Mouse (Mus musculus): ENCODE results near the gene Ascl2. TPM values are rescaled to one million over a fixed set of nuclear protein-coding genes. Genes with fewer than 3 reads are reported as not detected.

The Ascl2 gene
- polyA plus RNA-seq, 1 experiment from 2014 or later = 12.7 TPM

DNA sequence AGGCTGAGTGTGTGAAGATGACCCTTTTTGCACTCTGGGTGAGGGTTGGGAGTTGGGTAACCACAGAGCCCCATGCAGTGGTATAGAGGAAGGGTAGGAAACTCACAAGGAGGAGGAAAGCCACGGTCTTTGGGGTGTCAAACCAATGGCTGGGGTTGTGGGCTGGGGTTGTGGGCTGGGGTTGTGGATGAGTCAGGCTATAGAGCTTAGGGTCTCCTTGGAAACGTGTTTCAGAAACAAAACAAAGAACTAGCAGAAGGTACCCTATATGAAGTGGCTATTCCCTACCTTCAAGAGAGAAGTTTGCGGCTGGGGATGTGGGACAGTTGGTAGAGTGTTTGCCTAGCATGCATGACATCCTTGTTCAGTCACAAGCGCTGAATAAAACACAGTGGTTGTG, 40.9 kb upstream of the Ascl2 start:
- H3K4me2 ChIP-seq (ENCODE audit: low read depth, low read length) = no peak overlapping the region
- H3K36me3 ChIP-seq (ENCODE audit: control insufficient read depth, insufficient read depth, low read length) = no peaks in the 10 kb centered on the region
- H3K4me3 ChIP-seq (ENCODE audit: low read length) = no peak overlapping the region
- H3K27ac ChIP-seq (ENCODE audit: low read length) = peak overlapping the region; percentile 77
- no peak overlapping the region for H3K9ac ChIP-seq (ENCODE audit: low read depth, low read length)
- no peak for ATAC-seq
- H3K9me3 ChIP-seq (ENCODE audit: control insufficient read depth, low read length) = no peaks in the 10 kb centered on the region
- H3K4me1 ChIP-seq (ENCODE audit: control insufficient read depth, insufficient read depth, low read length) = peaks cover 61% of the 10 kb centered on the region
- 85% methylated on average over 4 of the region's 4 CpGs for WGBS
- H3K27me3 ChIP-seq (replicated peaks; ENCODE audit: control insufficient read depth, insufficient read depth, low read length) = no peaks in the 10 kb centered on the region; the same call in 1 of the 2 replicates

DNA sequence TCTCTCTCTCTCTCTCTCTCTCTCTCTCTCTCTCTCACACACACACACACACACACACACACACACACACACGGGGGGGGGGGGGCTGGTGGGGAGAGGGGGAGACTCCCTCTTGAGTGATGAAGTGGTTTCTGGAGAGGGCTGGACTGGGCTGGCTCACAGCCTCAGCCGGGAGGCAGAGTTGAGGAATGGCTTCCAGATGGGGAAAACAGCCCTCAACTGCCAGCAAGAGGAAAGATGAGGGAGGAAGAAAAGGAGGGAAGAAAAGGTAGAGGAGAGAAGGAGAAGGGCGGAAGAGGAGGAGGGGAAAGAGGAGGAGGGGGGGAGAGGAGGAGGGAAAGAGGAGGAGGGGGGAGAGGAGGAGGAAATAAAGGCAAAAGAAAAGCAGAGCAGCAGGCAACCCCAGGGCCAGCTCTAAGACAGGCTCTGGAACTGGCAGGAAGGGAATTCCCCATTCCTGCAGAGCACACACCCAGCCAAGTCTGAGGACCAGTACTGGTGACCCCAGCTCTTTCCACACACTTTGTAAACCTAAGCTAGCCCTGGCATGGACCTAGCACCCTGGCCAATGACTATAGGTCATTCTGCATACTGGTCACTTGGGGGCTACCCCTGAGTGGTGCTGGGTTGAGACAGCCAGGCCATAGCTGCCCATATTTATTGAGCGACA, 40.1 kb upstream of the Ascl2 start:
- Histone ChIP-seq H3K9me3 (ENCODE audit: control insufficient read depth, low read length) (no peaks in the 10 kb centered on the region), H3K4me1 (ENCODE audit: control insufficient read depth, insufficient read depth, low read length) (peaks cover 59% of the 10 kb centered on the region), H3K4me3 (ENCODE audit: low read length) (no peak overlapping the region), H3K27me3 (replicated peaks; ENCODE audit: control insufficient read depth, insufficient read depth, low read length) (no peaks in the 10 kb centered on the region; the same call in 1 of the 2 replicates), H3K4me2 (ENCODE audit: low read depth, low read length) (no peak overlapping the region), H3K9ac (ENCODE audit: low read depth, low read length) (no peak overlapping the region), H3K36me3 (ENCODE audit: control insufficient read depth, insufficient read depth, low read length) (no peaks in the 10 kb centered on the region), H3K27ac (ENCODE audit: low read length) (peak overlapping the region; percentile 77)
- 46% methylated on average over 3 of the region's 4 CpGs for WGBS
- peak; percentile 39 for ATAC-seq

DNA sequence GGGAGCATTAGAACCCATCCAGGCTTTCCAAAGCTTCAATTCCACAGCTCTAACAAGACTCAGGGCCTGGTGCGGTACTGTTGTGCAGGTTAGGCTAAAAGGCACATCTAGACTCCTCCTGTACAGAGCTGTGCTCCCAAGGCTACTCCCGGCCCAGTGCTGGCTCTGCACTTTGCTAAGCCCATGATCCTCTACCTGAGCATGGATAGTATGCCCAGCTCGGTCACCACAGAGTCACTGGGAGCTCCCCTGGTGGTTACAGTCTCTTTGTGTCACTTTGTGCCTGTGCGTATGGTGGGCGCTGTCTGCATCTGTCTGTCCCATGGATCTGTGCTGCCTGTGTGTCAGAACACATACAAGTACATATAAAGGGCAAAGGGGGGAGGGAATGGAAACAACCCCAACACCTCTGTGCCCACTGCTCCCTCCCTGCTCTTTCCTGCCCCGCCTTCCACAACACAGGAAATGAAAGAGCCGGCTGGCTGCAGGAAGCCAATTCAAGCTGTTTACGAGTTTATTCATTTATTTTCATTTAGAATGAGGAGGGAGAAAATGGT, 39.4 kb upstream of the Ascl2 start:
- Histone ChIP-seq H3K4me3 (ENCODE audit: low read length) (no peak overlapping the region), H3K36me3 (ENCODE audit: control insufficient read depth, insufficient read depth, low read length) (no peaks in the 10 kb centered on the region), H3K4me2 (ENCODE audit: low read depth, low read length) (peak overlapping the region; percentile 5), H3K9ac (ENCODE audit: low read depth, low read length) (peak overlapping the region; percentile 38), H3K4me1 (ENCODE audit: control insufficient read depth, insufficient read depth, low read length) (peaks cover 52% of the 10 kb centered on the region), H3K9me3 (ENCODE audit: control insufficient read depth, low read length) (no peaks in the 10 kb centered on the region), H3K27ac (ENCODE audit: low read length) (peak overlapping the region; percentile 77), H3K27me3 (replicated peaks; ENCODE audit: control insufficient read depth, insufficient read depth, low read length) (no peaks in the 10 kb centered on the region; the same call in 1 of the 2 replicates)
- peak; percentile 36 for ATAC-seq
- WGBS = 47% methylated on average over 8 of the region's 8 CpGs

DNA sequence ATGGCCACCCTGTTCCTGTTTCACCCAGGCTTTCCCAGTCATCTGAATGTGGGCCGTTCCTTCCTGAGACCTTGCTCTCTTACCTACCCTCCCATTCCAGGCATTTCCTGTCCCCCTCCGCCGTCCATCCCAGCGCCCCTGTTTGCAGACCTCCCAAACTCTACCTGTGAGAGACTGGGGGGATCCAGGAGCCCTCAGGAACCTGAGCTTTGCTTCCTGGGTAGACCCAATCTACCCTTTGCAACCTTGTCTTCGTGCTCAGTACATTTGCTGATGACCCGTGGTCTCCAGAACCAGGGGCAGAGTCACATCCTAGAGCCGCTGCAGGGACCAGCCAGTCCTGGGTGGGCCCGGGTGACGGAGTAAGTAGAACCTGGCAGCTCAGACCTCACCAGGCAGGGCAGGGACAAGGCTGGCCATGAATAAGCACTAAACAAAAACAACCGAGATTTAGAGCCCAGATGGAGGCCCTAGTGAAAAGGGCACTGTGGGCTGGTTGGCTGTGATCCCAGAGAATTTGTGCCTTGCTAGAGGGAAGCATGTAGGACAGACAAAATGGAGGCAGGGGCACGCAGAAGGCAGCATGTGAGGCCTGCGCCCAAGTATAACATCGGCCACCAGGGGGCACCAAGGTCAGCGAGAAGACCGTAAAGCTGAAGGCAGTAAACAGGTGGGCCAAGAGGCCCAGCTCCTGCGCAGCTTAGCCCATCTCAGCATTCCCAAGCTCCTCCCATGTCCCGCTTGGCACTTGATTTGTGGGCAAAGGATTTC, 38.7 kb upstream of the Ascl2 start:
- ATAC-seq = peak; percentile 75

GRCm38 (mm10) chr7:143006756-143007598, 37.9 kb upstream of the Ascl2 start:
- H3K36me3 ChIP-seq (ENCODE audit: control insufficient read depth, insufficient read depth, low read length) = no peaks in the 10 kb centered on the region
- WGBS = 87% methylated on average over 8 of the region's 8 CpGs
- no peaks in the 10 kb centered on the region; the same call in 1 of the 2 replicates for H3K27me3 ChIP-seq (replicated peaks; ENCODE audit: control insufficient read depth, insufficient read depth, low read length)
- H3K9ac ChIP-seq (ENCODE audit: low read depth, low read length) = peak overlapping the region; percentile 18; the same call in 1 of the 2 replicates
- H3K27ac ChIP-seq (ENCODE audit: low read length) = no peak overlapping the region
- H3K4me2 ChIP-seq (ENCODE audit: low read depth, low read length) = no peak overlapping the region
- no peak overlapping the region for H3K4me3 ChIP-seq (ENCODE audit: low read length)
- no peak for ATAC-seq
- H3K4me1 ChIP-seq (ENCODE audit: control insufficient read depth, insufficient read depth, low read length) = peaks cover 42% of the 10 kb centered on the region
- H3K9me3 ChIP-seq (ENCODE audit: control insufficient read depth, low read length) = no peaks in the 10 kb centered on the region

More for the DNA sequence above, 38.7 kb upstream of the Ascl2 start:
- Histone ChIP-seq H3K4me2 (ENCODE audit: low read depth, low read length) (peak overlapping the region; percentile 5; the same call in 1 of the 2 replicates), H3K27me3 (replicated peaks; ENCODE audit: control insufficient read depth, insufficient read depth, low read length) (no peaks in the 10 kb centered on the region; the same call in 1 of the 2 replicates), H3K4me1 (ENCODE audit: control insufficient read depth, insufficient read depth, low read length) (peaks cover 49% of the 10 kb centered on the region), H3K9ac (ENCODE audit: low read depth, low read length) (peak overlapping the region; percentile 38), H3K4me3 (ENCODE audit: low read length) (no peak overlapping the region), H3K9me3 (ENCODE audit: control insufficient read depth, low read length) (no peaks in the 10 kb centered on the region), H3K27ac (ENCODE audit: low read length) (peak overlapping the region; percentile 77), H3K36me3 (ENCODE audit: control insufficient read depth, insufficient read depth, low read length) (no peaks in the 10 kb centered on the region)
- 37% methylated on average over 17 of the region's 17 CpGs for WGBS

DNA sequence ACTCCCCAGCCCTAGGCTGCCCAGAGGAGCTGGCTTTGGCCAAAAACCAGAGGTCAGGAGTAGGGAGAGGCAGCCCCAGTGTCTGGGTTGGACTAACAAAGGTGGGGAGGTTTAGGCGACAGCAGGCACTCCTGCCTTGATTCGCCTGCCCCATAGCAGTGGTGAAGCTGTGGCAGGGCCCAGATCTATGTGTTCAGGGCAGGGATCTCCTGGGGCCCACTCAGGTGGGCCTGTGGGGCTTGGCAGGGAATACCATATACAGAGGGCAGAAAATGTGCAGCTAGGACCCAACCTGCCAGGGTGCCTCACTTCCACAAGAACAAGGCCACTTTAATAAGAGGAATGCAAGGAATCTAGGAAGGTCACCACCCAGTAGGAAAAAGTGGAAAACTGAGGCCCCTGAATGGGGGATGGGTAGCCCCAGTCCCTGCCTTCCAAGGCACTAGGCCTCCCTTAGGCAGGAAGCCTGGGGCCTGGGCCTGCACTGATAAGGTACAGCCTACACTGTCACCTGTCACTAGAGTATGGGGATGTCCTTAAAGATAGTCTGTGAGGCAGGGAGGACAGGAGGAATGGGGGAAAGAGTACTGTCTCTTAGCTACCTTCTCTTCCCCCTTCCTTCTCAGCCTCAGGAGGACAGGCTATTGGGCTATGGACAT, 37.2 kb upstream of the Ascl2 start:
- WGBS = 79% methylated on average over 2 of the region's 2 CpGs
- no peaks in the 10 kb centered on the region; the same call in 1 of the 2 replicates for H3K27me3 ChIP-seq (replicated peaks; ENCODE audit: control insufficient read depth, insufficient read depth, low read length)
- peaks cover 36% of the 10 kb centered on the region for H3K4me1 ChIP-seq (ENCODE audit: control insufficient read depth, insufficient read depth, low read length)
- H3K9me3 ChIP-seq (ENCODE audit: control insufficient read depth, low read length) = no peaks in the 10 kb centered on the region
- no peak overlapping the region for H3K4me3 ChIP-seq (ENCODE audit: low read length)
- H3K4me2 ChIP-seq (ENCODE audit: low read depth, low read length) = no peak overlapping the region
- H3K36me3 ChIP-seq (ENCODE audit: control insufficient read depth, insufficient read depth, low read length) = no peaks in the 10 kb centered on the region
- H3K27ac ChIP-seq (ENCODE audit: low read length) = no peak overlapping the region
- peak overlapping the region; percentile 18; the same call in 1 of the 2 replicates for H3K9ac ChIP-seq (ENCODE audit: low read depth, low read length)
- ATAC-seq = peak; percentile 49; the same call in 1 of the 2 replicates

GRCm38 (mm10) chr7:143005344-143006096, 36.5 kb upstream of the Ascl2 start:
- Histone ChIP-seq H3K9ac (ENCODE audit: low read depth, low read length) (peak overlapping the region; percentile 18; the same call in 1 of the 2 replicates), H3K4me2 (ENCODE audit: low read depth, low read length) (no peak overlapping the region)
- 85% methylated on average over 6 of the region's 6 CpGs for WGBS

DNA sequence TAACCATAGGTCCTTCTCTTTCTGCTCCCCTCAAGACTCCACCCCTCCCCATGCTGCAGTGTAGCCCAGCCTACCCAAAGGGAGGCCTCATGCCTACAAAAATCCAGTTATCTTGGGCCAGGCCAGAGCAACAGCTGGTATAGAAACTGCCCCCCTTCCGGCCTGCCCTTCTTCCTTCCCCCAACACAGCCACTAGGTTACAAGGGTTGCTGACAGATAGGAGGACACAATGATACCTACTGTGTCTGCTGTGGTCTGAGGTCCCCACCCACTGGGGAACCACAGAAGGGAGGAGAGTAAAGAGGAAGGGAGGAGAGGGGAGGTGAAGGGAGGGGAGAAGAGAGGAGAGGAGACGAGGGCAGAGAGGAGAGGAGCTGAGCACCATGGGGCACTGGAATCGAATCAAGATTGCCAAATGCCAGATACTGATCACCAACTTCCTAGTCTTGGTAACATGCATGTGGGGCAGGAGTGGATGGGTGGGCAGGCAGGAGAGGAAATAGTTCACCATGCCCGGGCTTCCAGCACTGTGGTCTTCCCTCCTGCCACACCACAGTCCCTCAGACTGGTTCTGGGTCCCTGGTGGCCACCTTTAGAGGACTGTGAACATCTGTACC, 35.8 kb upstream of the Ascl2 start, which contains the start of gene Tspan32:
Gene Tspan32, plus strand, starts transcription at position 320 of the 617 bp plus-strand sequence.
- H3K4me3 ChIP-seq (ENCODE audit: low read length) = no peak within 1 kb of the TSS

More at GRCm38 (mm10) chr7:143005344-143006096, 36.5 kb upstream of the Ascl2 start:
- Histone ChIP-seq H3K4me3 (ENCODE audit: low read length) (no peak overlapping the region), H3K27ac (ENCODE audit: low read length) (no peak overlapping the region), H3K9me3 (ENCODE audit: control insufficient read depth, low read length) (no peaks in the 10 kb centered on the region), H3K36me3 (ENCODE audit: control insufficient read depth, insufficient read depth, low read length) (no peaks in the 10 kb centered on the region), H3K4me1 (ENCODE audit: control insufficient read depth, insufficient read depth, low read length) (peaks cover 29% of the 10 kb centered on the region), H3K27me3 (replicated peaks; ENCODE audit: control insufficient read depth, insufficient read depth, low read length) (no peaks in the 10 kb centered on the region; the same call in 1 of the 2 replicates)
- no peak; the same call in 1 of the 2 replicates for ATAC-seq

More for the DNA sequence above, 35.8 kb upstream of the Ascl2 start, which contains the start of gene Tspan32:
- H3K27ac ChIP-seq (ENCODE audit: low read length) = no peak within 1 kb of the TSS
- H3K9ac ChIP-seq (ENCODE audit: low read depth, low read length) = peak within 1 kb of the TSS; percentile 18; the same call in 1 of the 2 replicates
- H3K4me2 ChIP-seq (ENCODE audit: low read depth, low read length) = no peak within 1 kb of the TSS
- no peak for ATAC-seq
- H3K9me3 ChIP-seq (ENCODE audit: control insufficient read depth, low read length) = no peaks in the 10 kb centered on the region
- no peaks in the 10 kb centered on the region for H3K36me3 ChIP-seq (ENCODE audit: control insufficient read depth, insufficient read depth, low read length)
- H3K4me1 ChIP-seq (ENCODE audit: control insufficient read depth, insufficient read depth, low read length) = peaks cover 27% of the 10 kb centered on the region
- WGBS = 81% methylated on average over 4 of the region's 4 CpGs
- no peaks in the 10 kb centered on the region; the same call in 1 of the 2 replicates for H3K27me3 ChIP-seq (replicated peaks; ENCODE audit: control insufficient read depth, insufficient read depth, low read length)

Data from intestine, embryonic 16.5 days (tissue).